Mouse (Mus musculus): ENCODE measurements around the gene Muc1. TPM values are rescaled to one million over a fixed set of nuclear protein-coding genes. Genes with fewer than 3 reads are reported as not detected.

Gene Muc1
- polyA plus RNA-seq, 1 experiment from 2014 or later = 0.90 TPM

GRCm38 (mm10) chr3:89229276-89229675, 419 bp downstream of the Muc1 start:
- DNase-seq (ENCODE audit: low spot score) (no peak), ATAC-seq (replicated peaks; ENCODE audit: insufficient number of reproducible peaks, low FRiP score, low TSS enrichment, low read depth) (no peak)
- 61% methylated on average over 4 of the region's 4 CpGs for WGBS
- Histone ChIP-seq H3K4me3 (ENCODE audit: low read depth, low read length) (no peak overlapping the region), H3K4me1 (ENCODE audit: control insufficient read depth, insufficient read depth, low read length) (peaks cover 6% of the 10 kb centered on the region), H3K27ac (replicated peaks; ENCODE audit: low read depth, low read length) (no peak overlapping the region), H3K36me3 (replicated peaks; ENCODE audit: control insufficient read depth, insufficient read depth, low read depth, low read length) (no peaks in the 10 kb centered on the region), H3K27me3 (ENCODE audit: control insufficient read depth, insufficient read depth, low read length) (peaks cover 2% of the 10 kb centered on the region; the same call in 1 of the 2 replicates), H3K4me2 (ENCODE audit: low read depth, low read length) (no peak overlapping the region), H3K9ac (replicated peaks; ENCODE audit: low read length) (no peak overlapping the region), H3K9me3 (replicated peaks; ENCODE audit: control insufficient read depth, low read length) (no peaks in the 10 kb centered on the region)

GRCm38 (mm10) chr3:89230561-89230960, 1.7 kb downstream of the Muc1 start:
- Histone ChIP-seq H3K4me2 (ENCODE audit: low read depth, low read length) (no peak overlapping the region), H3K4me3 (ENCODE audit: low read depth, low read length) (no peak overlapping the region), H3K4me1 (ENCODE audit: control insufficient read depth, insufficient read depth, low read length) (peaks cover 6% of the 10 kb centered on the region), H3K27me3 (ENCODE audit: control insufficient read depth, insufficient read depth, low read length) (peaks cover 2% of the 10 kb centered on the region; the same call in 1 of the 2 replicates), H3K9me3 (replicated peaks; ENCODE audit: control insufficient read depth, low read length) (no peaks in the 10 kb centered on the region), H3K9ac (replicated peaks; ENCODE audit: low read length) (no peak overlapping the region), H3K36me3 (replicated peaks; ENCODE audit: control insufficient read depth, insufficient read depth, low read depth, low read length) (no peaks in the 10 kb centered on the region), H3K27ac (replicated peaks; ENCODE audit: low read depth, low read length) (no peak overlapping the region)
- ATAC-seq (replicated peaks; ENCODE audit: insufficient number of reproducible peaks, low FRiP score, low TSS enrichment, low read depth) = no peak
- 93% methylated on average over 2 of the region's 2 CpGs for WGBS
- DNase-seq (ENCODE audit: low spot score) = no peak

- peaks cover 2% of the 10 kb centered on the region; the same call in 1 of the 2 replicates for H3K27me3 ChIP-seq (ENCODE audit: control insufficient read depth, insufficient read depth, low read length)
- H3K36me3 ChIP-seq (replicated peaks; ENCODE audit: control insufficient read depth, insufficient read depth, low read depth, low read length) = no peaks in the 10 kb centered on the region
- H3K9me3 ChIP-seq (replicated peaks; ENCODE audit: control insufficient read depth, low read length) = no peaks in the 10 kb centered on the region
- ATAC-seq (replicated peaks; ENCODE audit: insufficient number of reproducible peaks, low FRiP score, low TSS enrichment, low read depth) = no peak
- H3K4me2 ChIP-seq (ENCODE audit: low read depth, low read length) = no peak overlapping the region
- peaks cover 6% of the 10 kb centered on the region for H3K4me1 ChIP-seq (ENCODE audit: control insufficient read depth, insufficient read depth, low read length)
- H3K9ac ChIP-seq (replicated peaks; ENCODE audit: low read length) = no peak overlapping the region
- no peak overlapping the region for H3K27ac ChIP-seq (replicated peaks; ENCODE audit: low read depth, low read length)
- no peak overlapping the region for H3K4me3 ChIP-seq (ENCODE audit: low read depth, low read length)
- 64% methylated on average over 7 of the region's 7 CpGs for WGBS
- DNase-seq (ENCODE audit: low spot score) = no peak
These were observed 2.5 kb downstream of the Muc1 start for GRCm38 (mm10) chr3:89231345-89231744.

GRCm38 (mm10) chr3:89231772-89232275, 3.0 kb downstream of the Muc1 start:
- H3K4me3 ChIP-seq (ENCODE audit: low read depth, low read length) = no peak overlapping the region
- no peak overlapping the region for H3K4me2 ChIP-seq (ENCODE audit: low read depth, low read length)
- no peaks in the 10 kb centered on the region for H3K9me3 ChIP-seq (replicated peaks; ENCODE audit: control insufficient read depth, low read length)
- peaks cover 6% of the 10 kb centered on the region for H3K4me1 ChIP-seq (ENCODE audit: control insufficient read depth, insufficient read depth, low read length)
- H3K27ac ChIP-seq (replicated peaks; ENCODE audit: low read depth, low read length) = no peak overlapping the region
- no peaks in the 10 kb centered on the region for H3K36me3 ChIP-seq (replicated peaks; ENCODE audit: control insufficient read depth, insufficient read depth, low read depth, low read length)
- ATAC-seq (replicated peaks; ENCODE audit: insufficient number of reproducible peaks, low FRiP score, low TSS enrichment, low read depth) (no peak), DNase-seq (ENCODE audit: low spot score) (no peak)
- H3K27me3 ChIP-seq (ENCODE audit: control insufficient read depth, insufficient read depth, low read length) = peaks cover 2% of the 10 kb centered on the region; the same call in 1 of the 2 replicates
- H3K9ac ChIP-seq (replicated peaks; ENCODE audit: low read length) = no peak overlapping the region
- 74% methylated on average over 16 of the region's 16 CpGs for WGBS

- Histone ChIP-seq H3K36me3 (replicated peaks; ENCODE audit: control insufficient read depth, insufficient read depth, low read depth, low read length) (no peaks in the 10 kb centered on the region), H3K27me3 (ENCODE audit: control insufficient read depth, insufficient read depth, low read length) (peaks cover 2% of the 10 kb centered on the region; the same call in 1 of the 2 replicates), H3K4me1 (ENCODE audit: control insufficient read depth, insufficient read depth, low read length) (peaks cover 6% of the 10 kb centered on the region), H3K27ac (replicated peaks; ENCODE audit: low read depth, low read length) (no peak overlapping the region), H3K9ac (replicated peaks; ENCODE audit: low read length) (no peak overlapping the region), H3K4me2 (ENCODE audit: low read depth, low read length) (no peak overlapping the region), H3K9me3 (replicated peaks; ENCODE audit: control insufficient read depth, low read length) (no peaks in the 10 kb centered on the region), H3K4me3 (ENCODE audit: low read depth, low read length) (no peak overlapping the region)
- no peak for DNase-seq (ENCODE audit: low spot score)
- no peak for ATAC-seq (replicated peaks; ENCODE audit: insufficient number of reproducible peaks, low FRiP score, low TSS enrichment, low read depth)
- 58% methylated on average over 6 of the region's 6 CpGs for WGBS
These were observed 3.8 kb downstream of the Muc1 start for GRCm38 (mm10) chr3:89232614-89233013.

- Histone ChIP-seq H3K27ac (replicated peaks; ENCODE audit: low read depth, low read length) (no peak overlapping the region), H3K9ac (replicated peaks; ENCODE audit: low read length) (no peak overlapping the region), H3K36me3 (replicated peaks; ENCODE audit: control insufficient read depth, insufficient read depth, low read depth, low read length) (no peaks in the 10 kb centered on the region), H3K27me3 (ENCODE audit: control insufficient read depth, insufficient read depth, low read length) (peaks cover 2% of the 10 kb centered on the region; the same call in 1 of the 2 replicates), H3K4me3 (ENCODE audit: low read depth, low read length) (no peak overlapping the region), H3K9me3 (replicated peaks; ENCODE audit: control insufficient read depth, low read length) (no peaks in the 10 kb centered on the region), H3K4me1 (ENCODE audit: control insufficient read depth, insufficient read depth, low read length) (peaks cover 5% of the 10 kb centered on the region), H3K4me2 (ENCODE audit: low read depth, low read length) (no peak overlapping the region)
- WGBS = 78% methylated on average over 14 of the region's 14 CpGs
- DNase-seq (ENCODE audit: low spot score) (no peak), ATAC-seq (replicated peaks; ENCODE audit: insufficient number of reproducible peaks, low FRiP score, low TSS enrichment, low read depth) (no peak)
These were observed 4.8 kb downstream of the Muc1 start for GRCm38 (mm10) chr3:89233562-89234110.

GRCm38 (mm10) chr3:89236516-89236915, 7.7 kb downstream of the Muc1 start:
- no peaks in the 10 kb centered on the region for H3K4me1 ChIP-seq (ENCODE audit: control insufficient read depth, insufficient read depth, low read length)
- no peak for ATAC-seq (replicated peaks; ENCODE audit: insufficient number of reproducible peaks, low FRiP score, low TSS enrichment, low read depth)
- H3K4me2 ChIP-seq (ENCODE audit: low read depth, low read length) = no peak overlapping the region
- no peak overlapping the region for H3K27ac ChIP-seq (replicated peaks; ENCODE audit: low read depth, low read length)
- no peak overlapping the region for H3K4me3 ChIP-seq (ENCODE audit: low read depth, low read length)
- H3K27me3 ChIP-seq (ENCODE audit: control insufficient read depth, insufficient read depth, low read length) = no peaks in the 10 kb centered on the region
- H3K9ac ChIP-seq (replicated peaks; ENCODE audit: low read length) = no peak overlapping the region
- 90% methylated on average over 10 of the region's 10 CpGs for WGBS
- H3K9me3 ChIP-seq (replicated peaks; ENCODE audit: control insufficient read depth, low read length) = no peaks in the 10 kb centered on the region
- no peak for DNase-seq (ENCODE audit: low spot score)
- H3K36me3 ChIP-seq (replicated peaks; ENCODE audit: control insufficient read depth, insufficient read depth, low read depth, low read length) = no peaks in the 10 kb centered on the region; the same call in 1 of the 2 replicates

- no peak overlapping the region for H3K27ac ChIP-seq (replicated peaks; ENCODE audit: low read depth, low read length)
- no peak overlapping the region for H3K4me2 ChIP-seq (ENCODE audit: low read depth, low read length)
- H3K9ac ChIP-seq (replicated peaks; ENCODE audit: low read length) = no peak overlapping the region
- no peaks in the 10 kb centered on the region for H3K27me3 ChIP-seq (ENCODE audit: control insufficient read depth, insufficient read depth, low read length)
- DNase-seq (ENCODE audit: low spot score) (no peak), ATAC-seq (replicated peaks; ENCODE audit: insufficient number of reproducible peaks, low FRiP score, low TSS enrichment, low read depth) (no peak)
- no peak overlapping the region for H3K4me3 ChIP-seq (ENCODE audit: low read depth, low read length)
- H3K4me1 ChIP-seq (ENCODE audit: control insufficient read depth, insufficient read depth, low read length) = no peaks in the 10 kb centered on the region
- 92% methylated on average over 21 of the region's 21 CpGs for WGBS
- no peaks in the 10 kb centered on the region; the same call in 1 of the 2 replicates for H3K36me3 ChIP-seq (replicated peaks; ENCODE audit: control insufficient read depth, insufficient read depth, low read depth, low read length)
- H3K9me3 ChIP-seq (replicated peaks; ENCODE audit: control insufficient read depth, low read length) = no peaks in the 10 kb centered on the region
These were observed 8.8 kb downstream of the Muc1 start for GRCm38 (mm10) chr3:89237682-89238081.
